Mouse (Mus musculus): ENCODE data around the gene Fbxo45. TPM values are rescaled to one million over a fixed set of nuclear protein-coding genes. Genes with fewer than 3 reads are reported as not detected.
"Not testable (repeated sequence)": the region's sequence is repeated elsewhere in the genome, so short reads cannot be mapped to it uniquely, and the experiment has no call there.

Fbxo45 gene
- total RNA-seq (2021) = 10 to 100 TPM; 13.6 to 16.2 TPM
- long read RNA-seq, experiment 1, full-length matches to known transcripts = 22 of 23 reads
- long read RNA-seq, experiment 1, partial matches to known transcripts = 1 of 23 reads
- long read RNA-seq, experiment 1, other reads (novel, unspliced or antisense) = 0 of 23 reads
- long read RNA-seq, experiment 2, full-length matches to known transcripts = 53 of 55 reads
- long read RNA-seq, experiment 2, partial matches to known transcripts = 2 of 55 reads
- long read RNA-seq, experiment 2, other reads (novel, unspliced or antisense) = 0 of 55 reads

DNA sequence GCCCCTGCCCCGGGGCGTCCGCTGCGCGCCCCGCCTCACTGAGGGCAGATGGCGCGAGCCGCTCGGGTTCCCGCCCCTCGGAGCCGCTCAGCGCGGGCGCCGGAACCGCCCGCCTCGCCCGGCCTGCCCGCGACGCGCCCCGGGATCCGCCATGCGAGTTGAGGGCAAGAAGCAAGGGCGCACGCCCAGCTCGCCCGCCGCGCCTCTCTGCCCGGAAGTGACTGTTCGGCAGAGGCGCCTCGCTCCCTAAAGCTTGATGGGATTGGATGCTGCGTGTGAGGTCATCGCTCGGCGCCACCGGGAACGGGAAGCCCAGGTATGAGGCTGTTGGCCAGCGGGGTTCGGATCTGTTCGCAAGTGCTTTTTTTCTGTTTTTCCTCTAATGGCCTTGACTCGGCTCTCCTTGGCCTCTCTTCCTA, at the start of gene Fbxo45, which contains the start of gene Wdr53:
Fbxo45 (minus strand) TSS at position 207 of the 419 bp plus-strand sequence.
Wdr53 (plus strand) TSS at position 276 of the 419 bp plus-strand sequence.
- DNase-seq (ENCODE audit: low spot score in 2 of 2) = peak; percentile 94 to 95

DNA sequence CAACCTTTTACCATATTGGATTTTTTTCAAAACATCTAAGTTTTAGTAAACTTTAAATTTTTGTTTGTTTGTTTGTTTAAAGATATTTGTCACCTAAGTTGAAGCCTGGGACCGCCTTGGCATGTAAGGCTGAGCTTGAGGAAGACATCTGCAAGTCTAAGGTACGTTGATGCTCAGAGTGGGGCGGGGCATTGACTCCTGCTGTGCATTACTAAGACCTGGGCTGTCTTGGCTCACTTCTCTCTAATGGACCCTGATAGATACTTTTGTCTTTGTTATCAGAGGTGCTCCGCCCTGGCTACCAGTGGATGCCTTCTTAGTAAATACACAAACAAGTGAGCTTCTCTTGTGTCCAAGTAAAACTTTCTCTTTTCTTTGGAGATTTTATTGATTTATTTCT, 44.9 kb upstream of the Fbxo45 start:
- DNase-seq (ENCODE audit: low spot score in 2 of 2) = no peak

- DNase-seq (ENCODE audit: low spot score in 2 of 2) = no peak
Measured at GRCm38 (mm10) chr16:32282608-32283007, 35.6 kb upstream of the Fbxo45 start.

GRCm38 (mm10) chr16:32280211-32280610, 33.3 kb upstream of the Fbxo45 start:
- DNase-seq (ENCODE audit: low spot score in 2 of 2) = no peak

GRCm38 (mm10) chr16:32278396-32278795, 31.4 kb upstream of the Fbxo45 start:
- DNase-seq (ENCODE audit: low spot score in 2 of 2) = no peak

GRCm38 (mm10) chr16:32277308-32278256, 30.6 kb upstream of the Fbxo45 start, which contains the start of gene Rnf168:
Gene Rnf168, plus strand, starts transcription at chr16:32277459.
- peak; percentile 89 to 90 for DNase-seq (ENCODE audit: low spot score in 2 of 2)

- DNase-seq (ENCODE audit: low spot score in 2 of 2) = no peak
Measured at GRCm38 (mm10) chr16:32275830-32276229, 28.9 kb upstream of the Fbxo45 start.

GRCm38 (mm10) chr16:32275041-32275440, 28.1 kb upstream of the Fbxo45 start:
- no peak for DNase-seq (ENCODE audit: low spot score in 2 of 2)

DNA sequence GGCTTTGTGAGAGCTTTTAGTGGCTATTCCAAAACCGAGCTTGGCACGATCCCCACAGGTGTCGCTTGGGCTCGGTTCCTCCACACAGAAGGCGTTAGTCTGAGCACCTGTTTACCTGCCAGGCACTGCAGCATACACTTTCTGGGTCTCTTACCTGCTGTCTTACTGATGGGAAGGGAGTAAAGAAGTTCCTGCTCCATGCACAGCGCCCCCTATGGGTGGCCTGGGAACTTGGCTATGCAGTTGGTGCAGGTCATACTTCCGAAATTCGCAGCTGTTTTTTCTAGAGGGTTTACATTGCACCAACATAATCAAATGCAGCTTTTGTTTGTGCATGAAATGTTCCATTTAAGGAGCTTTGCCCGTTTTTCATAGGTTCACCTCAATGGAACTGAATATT, 26.4 kb upstream of the Fbxo45 start:
- DNase-seq (ENCODE audit: low spot score in 2 of 2) = peak in 1 of 2 experiments; percentile 29

- no peak for DNase-seq (ENCODE audit: low spot score in 2 of 2)
Measured at GRCm38 (mm10) chr16:32271291-32271690, 24.3 kb upstream of the Fbxo45 start, which contains the start of gene Smco1. Gene Smco1, plus strand, starts transcription at chr16:32271468.

- DNase-seq (ENCODE audit: low spot score in 2 of 2) = not testable (repeated sequence)
Measured at GRCm38 (mm10) chr16:32264225-32264624, 17.3 kb upstream of the Fbxo45 start.

GRCm38 (mm10) chr16:32246351-32246791, 587 bp downstream of the Fbxo45 start:
- peak in 1 of 2 experiments; percentile 43 for DNase-seq (ENCODE audit: low spot score in 2 of 2)

- DNase-seq (ENCODE audit: low spot score in 2 of 2) = no peak
Measured at GRCm38 (mm10) chr16:32243901-32244300, 3.1 kb downstream of the Fbxo45 start.

GRCm38 (mm10) chr16:32239428-32240312, 7.3 kb downstream of the Fbxo45 start:
- DNase-seq (ENCODE audit: low spot score in 2 of 2) = no peak

- no peak for DNase-seq (ENCODE audit: low spot score in 2 of 2)
Measured at GRCm38 (mm10) chr16:32237930-32238680, 8.9 kb downstream of the Fbxo45 start.

- peak in 1 of 2 experiments; percentile 24 for DNase-seq (ENCODE audit: low spot score in 2 of 2)
Measured at GRCm38 (mm10) chr16:32232050-32232449, 14.9 kb downstream of the Fbxo45 start.

GRCm38 (mm10) chr16:32222399-32222798, 24.6 kb downstream of the Fbxo45 start:
- DNase-seq (ENCODE audit: low spot score in 2 of 2) = no peak

DNA sequence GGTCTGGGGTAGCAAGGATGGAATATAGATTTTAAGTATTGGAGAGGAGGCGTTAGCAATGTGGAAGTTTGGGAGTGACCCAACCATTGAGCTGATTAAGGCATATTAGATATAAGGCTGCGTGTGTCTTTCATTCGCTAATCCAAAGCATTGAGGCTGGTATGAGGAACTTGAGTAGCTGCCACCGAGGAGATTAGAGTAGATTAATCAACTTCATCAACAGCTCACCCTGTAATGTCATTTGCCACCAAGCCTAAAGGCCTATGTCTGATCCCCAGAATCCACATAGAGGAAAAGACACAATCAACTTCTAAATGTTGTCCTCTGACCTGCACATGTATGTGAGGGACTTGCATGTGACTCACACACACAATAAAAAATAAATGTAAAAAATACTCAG, 25.2 kb downstream of the Fbxo45 start:
- no peak for DNase-seq (ENCODE audit: low spot score in 2 of 2)

- no peak for DNase-seq (ENCODE audit: low spot score in 2 of 2)
Measured at GRCm38 (mm10) chr16:32214804-32215576, 32.0 kb downstream of the Fbxo45 start.
